Mouse (Mus musculus) neutrophil, adult 65 days (primary cell): ENCODE data around the gene Olfr1013. TPM values are rescaled to one million over a fixed set of nuclear protein-coding genes. Genes with fewer than 3 reads are reported as not detected.

Experiments used
- total RNA-seq: library from RNA; stranded (reverse); gene quantifications from 2 replicates; pipeline ENCODE4 v1.2.4, GENCODE M21; 2023

Olfr1013 gene
- total RNA-seq, result not detected in 2 replicates

GRCm38 (mm10) chr2:85766798-85767197, at the start of gene Olfr1013:
TSS of gene Olfr1013 (plus strand) at chr2:85767098.

GRCm38 (mm10) chr2:85762666-85763065, 4.2 kb upstream of the Olfr1013 start, which contains the start of gene Olfr1012:
TSS of gene Olfr1012 (minus strand) at chr2:85762766.

GRCm38 (mm10) chr2:85772413-85772812, 5.5 kb downstream of the Olfr1013 start, which contains the start of gene Olfr1014:
TSS of gene Olfr1014 (plus strand) at chr2:85772713.

GRCm38 (mm10) chr2:85781717-85782116, 14.8 kb downstream of the Olfr1013 start, which contains the start of gene Olfr1015:
TSS of gene Olfr1015 (plus strand) at chr2:85782017.

GRCm38 (mm10) chr2:85802444-85802843, 35.5 kb downstream of the Olfr1013 start, which contains the start of gene Olfr1016:
TSS of gene Olfr1016 (minus strand) at chr2:85802544.

GRCm38 (mm10) chr2:85818179-85818578, 51.3 kb downstream of the Olfr1013 start, which contains the start of gene Olfr1018:
TSS of gene Olfr1018 (plus strand) at chr2:85818479.

Other genes with a start within 250 kb of the Olfr1013 start
- not detected in 2 replicates for gene 4833423E24Rik, start 248.1 kb upstream of the Olfr1013 start, total RNA-seq
- gene Olfr996, start 187.9 kb upstream of the Olfr1013 start, total RNA-seq, result not detected in 2 replicates
- gene Olfr998, start 178.2 kb upstream of the Olfr1013 start, total RNA-seq, result not detected in 2 replicates
- gene Olfr1000, start 155.2 kb upstream of the Olfr1013 start, total RNA-seq, result not detected in 2 replicates
- not detected in 2 replicates for gene Olfr1002, start 116.4 kb upstream of the Olfr1013 start, total RNA-seq
- not detected in 2 replicates for gene Olfr154, start 102.6 kb upstream of the Olfr1013 start, total RNA-seq
- gene Olfr1006, start 88.3 kb upstream of the Olfr1013 start, total RNA-seq, result not detected in 2 replicates
- gene Olfr1008, start 77.7 kb upstream of the Olfr1013 start, total RNA-seq, result not detected in 2 replicates
- not detected in 2 replicates for gene Olfr1009, start 51.7 kb upstream of the Olfr1013 start, total RNA-seq
- not detected in 2 replicates for gene Olfr1012, start 4.3 kb upstream of the Olfr1013 start, total RNA-seq
- not detected in 2 replicates for gene Olfr1014, start 5.6 kb downstream of the Olfr1013 start, total RNA-seq
- gene Olfr1015, start 14.9 kb downstream of the Olfr1013 start, total RNA-seq, result not detected in 2 replicates
- gene Olfr1016, start 35.4 kb downstream of the Olfr1013 start, total RNA-seq, result not detected in 2 replicates
- not detected in 2 replicates for gene Olfr1018, start 51.4 kb downstream of the Olfr1013 start, total RNA-seq
- gene Olfr1019, start 78.4 kb downstream of the Olfr1013 start, total RNA-seq, result not detected in 2 replicates
- not detected in 2 replicates for gene Olfr1020, start 79.9 kb downstream of the Olfr1013 start, total RNA-seq
- gene Olfr1022, start 101.5 kb downstream of the Olfr1013 start, total RNA-seq, result not detected in 2 replicates
- gene Olfr1023, start 118.5 kb downstream of the Olfr1013 start, total RNA-seq, result not detected in 2 replicates
- not detected in 2 replicates for gene Olfr1024, start 138.0 kb downstream of the Olfr1013 start, total RNA-seq
- not detected in 2 replicates for gene Olfr1025-ps1, start 148.1 kb downstream of the Olfr1013 start, total RNA-seq
- not detected in 2 replicates for gene Olfr1026, start 154.5 kb downstream of the Olfr1013 start, total RNA-seq
- gene Olfr1028, start 183.3 kb downstream of the Olfr1013 start, total RNA-seq, result 0.13 TPM in 1 of 2 replicates, not detected in the other
- gene Olfr1029, start 206.8 kb downstream of the Olfr1013 start, total RNA-seq, result not detected in 2 replicates
- not detected in 2 replicates for gene Olfr1030, start 212.2 kb downstream of the Olfr1013 start, total RNA-seq
- not detected in 2 replicates for gene Olfr1031, start 223.2 kb downstream of the Olfr1013 start, total RNA-seq
- gene Olfr1032, start 238.4 kb downstream of the Olfr1013 start, total RNA-seq, result not detected in 2 replicates